Mouse (Mus musculus): ENCODE data around the gene Cluap1. TPM values are rescaled to one million over a fixed set of nuclear protein-coding genes. Genes with fewer than 3 reads are reported as not detected.

Gene Cluap1
- total RNA-seq (2023), result 10 to 100 TPM; 10.7 to 12.0 TPM

GRCm38 (mm10) chr16:3908537-3909111 is at the start of gene Cluap1, which contains the start of gene 1700037C18Rik:
Gene Cluap1 (plus strand): TSS chr16:3908801.
Gene 1700037C18Rik (minus strand): TSS chr16:3908689.

GRCm38 (mm10) chr16:3872216-3873047 is 36.2 kb upstream of the Cluap1 start, which contains the start of gene Naa60:
Gene Naa60 (plus strand): TSS chr16:3872375.

GRCm38 (mm10) chr16:3884201-3885064 is 24.2 kb upstream of the Cluap1 start, which contains the start of the genes Zfp597 and Gm20695:
Gene Zfp597 (minus strand): TSS chr16:3884561.
Gene Gm20695 (plus strand): TSS chr16:3884648.

GRCm38 (mm10) chr16:3976251-3976671 is 67.7 kb downstream of the Cluap1 start, which contains the start of gene Nlrc3:
Gene Nlrc3 (minus strand): TSS chr16:3976632.

Other genes with a start within 250 kb of the Cluap1 start
- 10 to 100 TPM; 28.7 to 34.3 TPM for gene Mefv, start 190.7 kb upstream of the Cluap1 start, total RNA-seq (2023)
- 10 to 100 TPM; 28.8 to 31.1 TPM for gene Zfp263, start 164.7 kb upstream of the Cluap1 start, total RNA-seq (2023)
- gene Olfr15, start 77.9 kb upstream of the Cluap1 start, total RNA-seq (2023), result not detected
- gene Zfp174, start 61.5 kb upstream of the Cluap1 start, total RNA-seq (2023), result under 1 TPM; 0.31 to 0.35 TPM
- 100 to 1,000 TPM; 118 to 123 TPM for gene Naa60, start 36.4 kb upstream of the Cluap1 start, total RNA-seq (2023)
- 10 to 100 TPM; 20.3 to 24.6 TPM for gene Zfp597, start 24.2 kb upstream of the Cluap1 start, total RNA-seq (2023)
- gene Gm20695, start 24.2 kb upstream of the Cluap1 start, total RNA-seq (2023), result 1 to 10 TPM in 1 of 2 experiments, under 1 TPM in 1; 0.46 to 1.1 TPM
- gene 1700037C18Rik, start 112 bp upstream of the Cluap1 start, total RNA-seq (2023), result 1 to 10 TPM; 4.1 to 6.1 TPM
- 1 to 10 TPM in 1 of 2 experiments, under 1 TPM in 1; 0.90 to 1.6 TPM for gene Nlrc3, start 67.8 kb downstream of the Cluap1 start, total RNA-seq (2023)
- 10 to 100 TPM; 30.5 to 31.5 TPM for gene Slx4, start 95.0 kb downstream of the Cluap1 start, total RNA-seq (2023)
- not detected for gene Dnase1, start 128.1 kb downstream of the Cluap1 start, total RNA-seq (2023)
- 10 to 100 TPM; 32.3 to 36.0 TPM for gene Trap1, start 169.0 kb downstream of the Cluap1 start, total RNA-seq (2023)